Mouse (Mus musculus): ENCODE data around the gene Dusp2. TPM values are rescaled to one million over a fixed set of nuclear protein-coding genes. Genes with fewer than 3 reads are reported as not detected.

Gene Dusp2
- 0.82 TPM for polyA plus RNA-seq (2014; fragmentation: Illumina TruSeq; extraction: RNeasy Lipid Tissue Mini Kit (QIAGEN cat#74804); ENCODE audit: low replicate concordance)

DNA sequence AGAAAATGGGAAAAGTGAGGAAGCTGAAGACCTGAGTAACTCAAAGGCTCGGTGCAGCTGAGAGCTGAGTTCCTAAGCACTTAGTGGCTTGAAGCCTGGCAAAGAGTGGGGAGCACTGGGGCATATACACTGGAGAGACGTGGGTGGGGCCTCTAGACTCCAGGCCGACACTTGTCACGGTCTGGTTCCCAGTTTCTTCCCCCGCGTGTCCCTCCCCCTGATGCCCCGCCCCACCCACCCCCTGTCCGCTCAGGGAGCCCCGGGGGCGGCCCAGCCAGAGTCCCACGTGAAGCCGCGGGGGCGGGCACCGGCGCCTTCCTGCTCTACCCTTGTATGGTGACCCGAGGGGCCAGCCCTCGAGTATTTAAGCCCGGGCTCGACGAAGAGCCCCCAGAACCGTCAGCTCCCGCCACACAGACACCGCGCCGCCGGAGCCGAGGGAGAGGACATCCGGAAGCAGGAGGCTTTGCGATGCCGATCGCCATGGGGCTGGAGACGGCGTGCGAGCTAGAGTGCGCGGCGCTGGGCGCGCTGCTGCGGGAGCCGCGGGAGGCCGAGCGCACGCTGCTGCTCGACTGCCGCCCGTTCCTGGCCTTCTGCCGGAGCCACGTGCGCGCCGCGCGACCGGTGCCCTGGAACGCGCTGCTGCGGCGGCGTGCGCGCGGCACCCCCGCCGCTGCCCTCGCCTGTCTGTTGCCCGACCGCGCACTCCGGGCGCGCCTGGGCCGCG lies at the start of gene Dusp2:
TSS of gene Dusp2 (plus strand) at position 393 of the 730 bp plus-strand sequence.

DNA sequence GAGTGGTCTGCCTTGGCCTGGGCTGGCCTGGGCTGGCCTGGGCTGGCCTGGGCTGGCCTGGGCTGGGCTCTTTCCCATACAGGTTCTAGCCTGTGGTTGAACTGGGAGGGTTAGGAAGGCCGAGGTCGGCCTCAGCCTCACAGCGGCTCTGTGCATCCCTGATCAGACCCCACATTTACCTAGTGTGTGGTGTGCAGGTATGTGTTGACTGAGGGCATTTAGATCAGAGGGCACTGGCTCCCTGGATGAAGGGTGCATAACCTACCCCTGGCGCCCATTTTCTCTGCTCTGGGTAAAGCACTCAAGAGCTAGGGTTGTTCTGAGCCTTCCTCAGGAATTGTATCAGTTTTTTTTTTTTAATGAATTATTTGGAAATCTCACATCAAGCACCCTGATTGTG lies 2.5 kb downstream of the Dusp2 start, which contains the start of gene Astl:
TSS of gene Astl (plus strand) at position 224 of the 400 bp plus-strand sequence.

DNA sequence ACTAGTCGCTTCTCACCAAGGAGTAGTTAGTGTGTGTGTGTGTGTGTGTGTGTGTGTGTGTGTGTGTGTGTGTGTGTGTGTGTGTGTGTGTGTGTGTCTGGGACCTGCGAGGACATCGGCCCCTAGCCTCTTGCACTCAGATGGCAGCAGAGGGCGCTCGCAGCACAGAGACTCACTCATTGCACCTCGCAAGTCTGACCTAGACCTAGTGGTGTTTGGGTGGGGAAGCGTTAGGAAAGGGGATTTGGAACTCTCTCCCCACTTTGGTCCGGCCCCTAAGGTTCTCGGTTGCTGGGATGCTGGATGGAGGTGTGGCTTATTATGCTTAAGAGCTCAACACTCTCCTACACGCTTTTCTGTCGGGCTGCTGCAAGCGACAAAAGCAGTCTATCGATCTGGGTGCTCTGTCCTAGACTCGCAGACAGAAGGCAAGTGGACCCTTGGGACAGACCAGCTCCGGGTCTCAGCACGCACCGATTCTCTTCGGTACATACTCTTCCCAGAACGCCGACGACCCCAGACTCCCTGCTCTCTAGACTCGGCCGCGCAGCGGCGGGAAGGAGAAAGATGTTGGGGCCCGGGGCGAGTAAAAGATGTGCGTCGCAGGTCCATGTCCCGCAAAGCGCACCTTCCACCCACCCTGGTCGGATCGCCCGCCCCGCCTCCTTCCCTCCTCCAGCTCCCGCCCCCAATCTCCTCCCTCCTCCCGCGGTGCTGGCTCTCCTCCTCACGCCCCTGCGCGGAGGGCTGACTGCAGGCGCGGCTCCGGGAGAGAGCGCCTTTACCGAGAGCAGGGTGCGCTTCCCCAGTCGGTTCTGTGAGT lies 26.7 kb downstream of the Dusp2 start, which contains the start of gene Adra2b:
TSS of gene Adra2b (plus strand) at position 750 of the 823 bp plus-strand sequence.

Other genes starting within 250 kb of the Dusp2 start
- gene Ncaph, start 202.2 kb upstream of the Dusp2 start, polyA plus RNA-seq (2014; fragmentation: Illumina TruSeq; extraction: RNeasy Lipid Tissue Mini Kit (QIAGEN cat#74804); ENCODE audit: low replicate concordance): 18.8 TPM
- 2.2 TPM for gene Itpripl1, start 192.7 kb upstream of the Dusp2 start, polyA plus RNA-seq (2014; fragmentation: Illumina TruSeq; extraction: RNeasy Lipid Tissue Mini Kit (QIAGEN cat#74804); ENCODE audit: low replicate concordance)
- 0.63 TPM for gene 1810024B03Rik, start 127.9 kb upstream of the Dusp2 start, polyA plus RNA-seq (2014; fragmentation: Illumina TruSeq; extraction: RNeasy Lipid Tissue Mini Kit (QIAGEN cat#74804); ENCODE audit: low replicate concordance)
- gene Snrnp200, start 127.8 kb upstream of the Dusp2 start, polyA plus RNA-seq (2014; fragmentation: Illumina TruSeq; extraction: RNeasy Lipid Tissue Mini Kit (QIAGEN cat#74804); ENCODE audit: low replicate concordance): 16.6 TPM
- 22.9 TPM for gene Ciao1, start 88.3 kb upstream of the Dusp2 start, polyA plus RNA-seq (2014; fragmentation: Illumina TruSeq; extraction: RNeasy Lipid Tissue Mini Kit (QIAGEN cat#74804); ENCODE audit: low replicate concordance)
- gene Tmem127, start 88.3 kb upstream of the Dusp2 start, polyA plus RNA-seq (2014; fragmentation: Illumina TruSeq; extraction: RNeasy Lipid Tissue Mini Kit (QIAGEN cat#74804); ENCODE audit: low replicate concordance): 46.4 TPM
- gene Stard7, start 65.9 kb upstream of the Dusp2 start, polyA plus RNA-seq (2014; fragmentation: Illumina TruSeq; extraction: RNeasy Lipid Tissue Mini Kit (QIAGEN cat#74804); ENCODE audit: low replicate concordance): 123 TPM
- gene Astl, start 2.5 kb downstream of the Dusp2 start, polyA plus RNA-seq (2014; fragmentation: Illumina TruSeq; extraction: RNeasy Lipid Tissue Mini Kit (QIAGEN cat#74804); ENCODE audit: low replicate concordance): not detected
- 0.11 TPM for gene Adra2b, start 27.0 kb downstream of the Dusp2 start, polyA plus RNA-seq (2014; fragmentation: Illumina TruSeq; extraction: RNeasy Lipid Tissue Mini Kit (QIAGEN cat#74804); ENCODE audit: low replicate concordance)
- not detected for gene Gpat2, start 89.0 kb downstream of the Dusp2 start, polyA plus RNA-seq (2014; fragmentation: Illumina TruSeq; extraction: RNeasy Lipid Tissue Mini Kit (QIAGEN cat#74804); ENCODE audit: low replicate concordance)
- 3.5 TPM for gene Fahd2a, start 108.4 kb downstream of the Dusp2 start, polyA plus RNA-seq (2014; fragmentation: Illumina TruSeq; extraction: RNeasy Lipid Tissue Mini Kit (QIAGEN cat#74804); ENCODE audit: low replicate concordance)
- 0.78 TPM for gene Kcnip3, start 185.9 kb downstream of the Dusp2 start, polyA plus RNA-seq (2014; fragmentation: Illumina TruSeq; extraction: RNeasy Lipid Tissue Mini Kit (QIAGEN cat#74804); ENCODE audit: low replicate concordance)
- 0.11 TPM for gene Prom2, start 205.3 kb downstream of the Dusp2 start, polyA plus RNA-seq (2014; fragmentation: Illumina TruSeq; extraction: RNeasy Lipid Tissue Mini Kit (QIAGEN cat#74804); ENCODE audit: low replicate concordance)